Mouse (Mus musculus): ENCODE measurements around the gene Myl6. TPM values are rescaled to one million over a fixed set of nuclear protein-coding genes. Genes with fewer than 3 reads are reported as not detected.
"Not testable (repeated sequence)": the region's sequence is repeated elsewhere in the genome, so short reads cannot be mapped to it uniquely, and the experiment has no call there.

Myl6 gene
- total RNA-seq, 2 experiments from 2014 or later = 526 to 539 TPM

DNA sequence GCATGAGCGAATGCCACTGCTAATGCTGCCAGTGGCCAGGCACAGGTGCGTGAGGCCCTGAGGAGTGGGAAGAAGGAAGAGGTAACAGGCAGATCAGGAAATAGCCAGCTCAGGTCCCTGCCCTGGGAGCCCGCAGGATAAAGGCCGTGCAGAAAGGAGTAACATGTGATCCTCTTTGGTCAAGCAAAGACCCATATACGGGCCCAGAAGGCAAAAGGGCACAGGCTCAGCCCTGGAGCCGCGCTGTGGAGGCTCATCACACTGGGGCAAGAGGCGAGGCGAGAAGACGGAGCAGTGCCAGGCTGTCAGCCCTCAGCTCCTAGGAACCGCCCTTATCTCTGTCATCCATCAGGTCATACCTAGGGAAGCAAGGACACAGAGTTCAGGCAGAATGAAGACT lies 16.4 kb upstream of the Myl6 start:
- DNase-seq (ENCODE audit: low spot score in 2 of 2) = no peak

GRCm38 (mm10) chr10:128509831-128510230 lies 15.9 kb upstream of the Myl6 start:
- DNase-seq (ENCODE audit: low spot score in 2 of 2) = no peak

GRCm38 (mm10) chr10:128509203-128509602 lies 15.3 kb upstream of the Myl6 start:
- no peak for DNase-seq (ENCODE audit: low spot score in 2 of 2)

DNA sequence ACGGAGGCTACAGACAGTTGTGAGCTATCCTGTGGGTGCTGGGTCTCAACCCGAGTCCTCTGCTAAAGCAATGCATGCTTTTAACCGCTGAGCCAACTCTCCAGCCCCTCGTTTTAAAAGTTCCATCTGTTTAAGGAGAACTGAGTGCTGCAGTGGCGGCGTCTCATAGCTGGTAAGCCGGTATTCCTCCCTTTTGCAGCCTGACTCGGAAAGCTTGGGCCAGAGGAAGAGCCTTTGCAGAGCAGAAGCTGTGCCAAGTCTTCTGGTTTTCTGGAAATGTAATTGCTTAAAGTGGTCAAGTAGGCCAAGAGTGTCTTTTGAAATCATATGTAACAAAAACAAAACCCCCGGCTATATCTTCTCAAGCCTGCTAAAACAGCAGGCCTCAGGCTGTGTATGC lies 14.3 kb upstream of the Myl6 start:
- no peak for DNase-seq (ENCODE audit: low spot score in 2 of 2)

GRCm38 (mm10) chr10:128505974-128506373 lies 12.0 kb upstream of the Myl6 start:
- no peak for DNase-seq (ENCODE audit: low spot score in 2 of 2)

DNA sequence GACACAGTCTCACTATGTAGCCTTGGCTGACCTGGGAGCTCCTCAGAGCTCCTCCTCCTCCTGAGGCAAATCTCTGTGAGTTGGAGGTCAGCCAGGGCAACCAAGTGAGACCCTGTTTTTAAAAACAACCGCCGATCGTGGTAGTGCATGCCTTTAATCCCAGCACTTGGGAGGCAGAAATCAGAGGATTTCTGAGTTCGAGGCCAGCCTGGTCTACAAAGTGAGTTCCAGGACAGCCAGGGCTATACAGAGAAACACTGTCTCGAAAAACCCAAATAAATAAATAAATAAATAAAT lies 11.4 kb upstream of the Myl6 start:
- DNase-seq (ENCODE audit: low spot score in 2 of 2) = not testable (repeated sequence)

- no peak for DNase-seq (ENCODE audit: low spot score in 2 of 2)
Observed at GRCm38 (mm10) chr10:128504641-128505370, 10.9 kb upstream of the Myl6 start.

DNA sequence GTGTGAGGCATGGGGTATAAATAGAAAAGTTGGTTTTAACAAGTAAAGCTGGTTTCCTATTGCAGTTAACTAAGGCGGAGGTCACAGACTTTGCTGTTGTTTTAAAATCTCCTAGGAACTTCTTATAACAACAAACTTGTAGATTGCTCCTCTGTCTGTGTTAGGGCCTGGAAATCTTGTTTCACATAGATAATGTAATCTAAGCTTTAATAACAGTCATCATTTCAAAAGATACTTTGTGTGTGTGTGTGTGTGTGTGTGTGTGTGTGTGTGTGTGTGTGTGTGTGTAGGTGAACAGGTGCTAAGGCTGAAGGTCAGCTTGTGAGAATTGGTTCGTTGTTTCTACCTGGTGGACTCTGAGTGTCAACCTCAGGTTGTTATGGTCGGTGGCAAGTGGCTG lies 10.1 kb upstream of the Myl6 start:
- no peak for DNase-seq (ENCODE audit: low spot score in 2 of 2)

- DNase-seq (ENCODE audit: low spot score in 2 of 2) = no peak
Observed at GRCm38 (mm10) chr10:128503532-128503931, 9.6 kb upstream of the Myl6 start.

GRCm38 (mm10) chr10:128502341-128502740 lies 8.4 kb upstream of the Myl6 start:
- no peak for DNase-seq (ENCODE audit: low spot score in 2 of 2)

- DNase-seq (ENCODE audit: low spot score in 2 of 2) = peak in 1 of 2 experiments; percentile 71
Observed at GRCm38 (mm10) chr10:128499116-128499671, 5.2 kb upstream of the Myl6 start.

- DNase-seq (ENCODE audit: low spot score in 2 of 2) = peak; percentile 93 to 97
Observed at GRCm38 (mm10) chr10:128498590-128498989, 4.6 kb upstream of the Myl6 start, which contains the start of gene Myl6b. Myl6b (minus strand) TSS chr10:128498685.

GRCm38 (mm10) chr10:128497134-128497737 lies 3.3 kb upstream of the Myl6 start:
- no peak for DNase-seq (ENCODE audit: low spot score in 2 of 2)

GRCm38 (mm10) chr10:128496509-128497077 lies 2.6 kb upstream of the Myl6 start:
- DNase-seq (ENCODE audit: low spot score in 2 of 2) = no peak

- no peak for DNase-seq (ENCODE audit: low spot score in 2 of 2)
Observed at GRCm38 (mm10) chr10:128495903-128496302, 2.0 kb upstream of the Myl6 start.

- DNase-seq (ENCODE audit: low spot score in 2 of 2) = no peak
Observed at GRCm38 (mm10) chr10:128495270-128495669, 1.3 kb upstream of the Myl6 start.

DNA sequence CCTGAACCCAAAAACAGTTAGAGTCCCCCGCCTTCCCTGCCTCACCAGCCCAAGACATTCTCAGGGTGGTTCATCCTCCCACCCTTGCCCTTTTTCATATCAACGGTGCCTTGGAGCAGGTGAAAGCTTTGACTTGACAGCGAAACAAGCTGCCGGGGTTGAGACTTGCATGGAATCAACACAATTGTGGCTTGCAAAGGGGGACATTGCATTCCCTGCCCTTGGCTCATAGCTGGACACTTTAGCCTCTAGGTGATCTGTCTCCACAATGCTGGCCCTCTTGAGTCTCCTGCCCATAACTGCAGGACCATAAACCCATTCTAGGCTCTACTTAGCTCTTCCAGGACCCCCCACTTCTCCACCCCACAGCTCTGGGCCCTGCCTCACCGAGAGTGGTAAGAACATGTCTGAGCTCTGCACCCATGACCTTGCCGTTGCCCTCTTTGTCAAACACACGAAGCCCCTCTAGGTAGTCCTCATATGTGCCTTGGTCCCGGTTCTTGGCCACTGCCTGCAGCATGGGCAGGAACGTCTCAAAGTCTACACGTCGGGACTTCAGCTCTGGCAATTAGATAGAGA lies 811 bp upstream of the Myl6 start:
- DNase-seq (ENCODE audit: low spot score in 2 of 2) = no peak

GRCm38 (mm10) chr10:128493319-128493694 lies 638 bp downstream of the Myl6 start:
- no peak for DNase-seq (ENCODE audit: low spot score in 2 of 2)

GRCm38 (mm10) chr10:128492633-128493311 lies 1.2 kb downstream of the Myl6 start:
- DNase-seq (ENCODE audit: low spot score in 2 of 2) = peak in 1 of 2 experiments; percentile 57

GRCm38 (mm10) chr10:128492051-128492450 lies 1.9 kb downstream of the Myl6 start:
- not testable (repeated sequence) for DNase-seq (ENCODE audit: low spot score in 2 of 2)

DNA sequence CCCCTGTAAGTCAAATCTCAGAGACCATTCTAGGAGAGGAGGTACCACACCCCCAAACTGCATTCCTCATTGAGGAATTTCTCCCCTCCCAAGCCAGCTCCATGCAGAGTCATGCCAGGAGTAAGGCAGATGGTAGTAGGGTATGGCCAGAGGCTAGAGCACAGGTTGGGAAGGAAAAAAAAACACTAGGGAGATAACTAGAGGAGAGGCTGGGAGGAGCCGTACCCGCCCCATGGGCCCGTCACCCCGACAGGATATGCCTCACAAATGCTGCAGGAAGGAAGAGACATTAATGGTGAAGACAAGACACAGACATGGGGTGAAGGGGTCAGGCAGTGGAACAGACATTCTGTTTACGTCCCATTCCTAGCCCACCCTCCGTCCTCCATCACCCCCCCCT lies 2.5 kb downstream of the Myl6 start:
- DNase-seq (ENCODE audit: low spot score in 2 of 2) = peak in 1 of 2 experiments; percentile 23
